Mouse (Mus musculus) adrenal gland, postnatal 14 days (tissue): ENCODE results near the gene Gatad2a. TPM values are rescaled to one million over a fixed set of nuclear protein-coding genes. Genes with fewer than 3 reads are reported as not detected.
"Not testable (repeated sequence)": the region's sequence is repeated elsewhere in the genome, so short reads cannot be mapped to it uniquely, and the experiment has no call there.

ENCODE experiments used
- DNase-seq: peaks from one replicate; pipeline ENCODE4 v3.0.0; 2021; ENCODE audit warnings: mixed read lengths
- total RNA-seq: library from RNA; stranded (reverse); gene quantifications from 2 replicates; pipeline ENCODE4 v1.2.3, GENCODE M21; 2021

Gatad2a gene
- total RNA-seq, 1 experiment from 2014 or later, result 111 TPM

DNA sequence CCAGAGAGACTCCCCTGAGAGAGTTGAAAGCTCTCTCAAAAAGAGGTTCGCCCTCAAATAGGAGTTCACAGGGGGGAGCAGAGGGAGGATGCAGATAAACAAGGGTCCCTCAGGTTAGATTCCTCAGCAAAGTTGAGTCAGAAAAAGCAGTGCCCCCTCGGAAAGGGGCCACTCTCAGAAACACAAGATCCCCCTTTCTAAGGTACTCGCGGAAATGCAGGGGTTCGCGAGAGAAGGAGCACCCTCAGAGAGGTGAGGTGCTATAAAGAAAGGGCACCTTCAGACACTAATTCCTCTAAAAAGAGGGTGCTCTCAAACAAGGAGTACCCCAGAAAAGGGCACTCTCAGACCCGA lies 785 bp downstream of the Gatad2a start:
- DNase-seq, result no peak

DNA sequence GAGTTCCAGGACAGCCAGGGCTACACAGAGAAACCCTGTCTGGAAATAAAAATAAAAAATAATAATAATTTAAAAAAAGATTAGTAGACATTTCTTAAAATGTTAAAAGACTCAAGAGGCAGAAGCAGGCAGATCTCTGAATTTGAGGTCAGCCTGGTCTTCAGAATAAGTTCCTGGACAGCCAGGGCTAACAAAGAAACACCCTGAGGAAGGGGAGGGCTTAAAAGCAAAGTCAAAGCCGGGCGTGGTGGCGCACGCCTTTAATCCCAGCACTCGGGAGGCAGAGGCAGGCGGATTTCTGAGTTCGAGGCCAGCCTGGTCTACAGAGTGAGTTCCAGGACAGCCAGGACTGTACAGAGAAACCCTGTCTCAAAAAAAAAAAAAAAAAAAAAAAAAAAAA lies 7.2 kb downstream of the Gatad2a start:
- not testable (repeated sequence) for DNase-seq

- no peak for DNase-seq
Observed at GRCm38 (mm10) chr8:69987744-69988143, 8.4 kb downstream of the Gatad2a start.

GRCm38 (mm10) chr8:69984876-69985553 lies 11.2 kb downstream of the Gatad2a start:
- DNase-seq, result no peak

DNA sequence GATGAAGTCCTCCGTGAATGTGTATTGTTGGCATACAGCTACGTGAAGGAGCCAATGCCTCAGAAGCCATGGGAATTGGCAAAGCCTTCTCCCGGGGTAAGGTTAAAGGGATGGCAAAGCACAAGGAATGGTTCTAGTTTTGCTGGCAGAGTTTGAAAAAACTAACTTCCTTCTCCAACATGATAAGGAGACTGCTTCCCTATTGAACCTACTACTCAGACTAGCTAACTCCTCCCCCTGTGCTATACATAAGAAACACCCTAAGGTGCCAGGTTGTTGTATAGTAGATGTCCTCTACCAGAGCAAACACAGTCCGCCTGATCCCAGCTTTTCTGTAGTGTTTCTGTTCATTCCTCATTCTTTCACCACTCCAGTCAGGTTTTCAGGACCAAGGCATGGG lies 17.7 kb downstream of the Gatad2a start:
- no peak for DNase-seq

GRCm38 (mm10) chr8:69974806-69975205 lies 21.4 kb downstream of the Gatad2a start:
- DNase-seq, result no peak

DNA sequence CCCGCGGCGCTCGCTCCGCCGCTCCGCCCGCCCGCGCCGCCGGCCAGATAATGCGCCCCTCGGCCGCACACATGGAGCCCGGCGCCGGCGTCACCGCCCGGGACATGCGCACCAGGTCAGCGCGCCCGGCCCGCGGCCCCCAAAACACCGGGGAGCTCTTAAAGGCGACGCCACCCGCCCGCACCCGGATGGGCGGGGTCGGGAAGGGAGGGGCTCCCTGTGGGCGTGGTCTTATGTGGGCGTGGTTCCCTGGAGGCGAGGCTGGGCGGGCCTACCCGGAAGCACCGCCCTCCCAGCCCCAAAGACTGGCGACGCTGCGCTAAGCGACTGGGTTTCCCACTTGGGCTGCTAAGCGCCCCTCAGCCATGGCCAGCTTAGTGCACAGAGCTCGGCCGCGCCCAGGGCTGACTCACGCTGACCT lies 22.0 kb downstream of the Gatad2a start:
- peak; percentile 99 for DNase-seq

- peak; percentile 70 for DNase-seq
Observed at GRCm38 (mm10) chr8:69973442-69974161, 22.6 kb downstream of the Gatad2a start.

- DNase-seq, result no peak
Observed at GRCm38 (mm10) chr8:69973063-69973441, 23.1 kb downstream of the Gatad2a start.

- no peak for DNase-seq
Observed at GRCm38 (mm10) chr8:69970880-69971279, 25.3 kb downstream of the Gatad2a start.

GRCm38 (mm10) chr8:69967291-69967933 lies 28.8 kb downstream of the Gatad2a start:
- DNase-seq, result no peak

GRCm38 (mm10) chr8:69959241-69959640 lies 36.9 kb downstream of the Gatad2a start:
- DNase-seq, result peak; percentile 54

DNA sequence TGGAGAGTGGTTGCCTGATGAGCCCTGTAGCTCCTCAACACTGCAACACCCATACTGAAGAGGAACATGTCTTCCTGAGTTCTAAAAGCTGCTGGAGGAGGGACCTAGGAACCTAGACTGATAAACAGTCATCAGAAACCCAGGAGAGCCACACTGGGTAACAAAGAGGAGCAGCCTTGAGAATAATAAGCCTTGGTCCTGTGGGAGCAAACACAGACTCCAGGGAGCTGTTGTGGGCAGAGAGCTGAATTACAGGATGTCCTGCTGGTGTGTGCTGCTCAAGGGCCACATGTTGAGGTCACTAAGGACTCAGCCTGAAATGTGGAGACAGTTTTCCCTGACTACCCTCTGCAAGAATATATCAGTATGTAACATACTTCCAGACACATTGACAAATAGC lies 38.3 kb downstream of the Gatad2a start:
- peak; percentile 43 for DNase-seq

DNA sequence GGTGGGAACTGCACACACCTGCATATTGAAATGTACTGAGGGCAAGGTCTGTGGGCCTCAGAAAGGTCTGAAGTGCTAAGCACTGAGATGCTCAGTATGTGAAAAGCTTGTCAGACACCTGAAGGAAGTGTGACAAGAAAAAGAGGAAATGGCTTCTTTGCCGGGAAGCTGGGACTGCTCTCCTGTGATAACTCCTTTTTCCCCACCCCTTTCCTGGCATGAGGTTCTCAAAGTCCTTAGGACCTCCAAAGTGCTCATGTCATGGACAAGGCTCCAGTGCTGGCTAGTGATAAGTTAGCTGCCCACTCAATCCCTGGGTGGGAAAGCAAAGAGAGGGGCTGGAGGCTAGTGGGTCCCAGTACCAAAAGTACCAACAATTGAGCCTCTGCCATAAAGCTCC lies 38.8 kb downstream of the Gatad2a start:
- DNase-seq, result no peak

DNA sequence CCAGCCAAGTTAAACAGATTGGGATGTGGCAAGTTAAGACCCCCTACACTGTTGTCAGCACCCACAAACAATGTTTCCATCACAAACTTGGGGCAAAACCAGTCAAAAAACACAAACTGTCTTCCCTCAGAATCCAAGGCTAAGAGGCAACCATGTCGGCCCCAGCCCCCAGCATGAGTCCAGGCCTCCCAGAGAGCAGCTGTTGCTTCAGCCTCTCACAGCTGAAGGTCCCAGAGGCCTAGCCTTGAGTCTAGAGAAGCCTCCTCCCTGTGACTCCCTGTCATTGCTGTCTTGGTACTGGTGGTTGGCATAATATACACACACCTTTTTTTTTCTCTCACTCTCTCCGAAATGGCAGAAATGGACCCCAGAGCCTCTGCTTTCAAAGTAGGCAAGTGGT lies 39.5 kb downstream of the Gatad2a start:
- DNase-seq, result peak; percentile 72

- no peak for DNase-seq
Observed at GRCm38 (mm10) chr8:69954642-69955041, 41.5 kb downstream of the Gatad2a start.

- no peak for DNase-seq
Observed at GRCm38 (mm10) chr8:69954213-69954612, 42.0 kb downstream of the Gatad2a start.

- DNase-seq, result no peak
Observed at GRCm38 (mm10) chr8:69950300-69950699, 45.9 kb downstream of the Gatad2a start.

- DNase-seq, result not testable (repeated sequence)
Observed at GRCm38 (mm10) chr8:69942495-69942894, 53.7 kb downstream of the Gatad2a start.

DNA sequence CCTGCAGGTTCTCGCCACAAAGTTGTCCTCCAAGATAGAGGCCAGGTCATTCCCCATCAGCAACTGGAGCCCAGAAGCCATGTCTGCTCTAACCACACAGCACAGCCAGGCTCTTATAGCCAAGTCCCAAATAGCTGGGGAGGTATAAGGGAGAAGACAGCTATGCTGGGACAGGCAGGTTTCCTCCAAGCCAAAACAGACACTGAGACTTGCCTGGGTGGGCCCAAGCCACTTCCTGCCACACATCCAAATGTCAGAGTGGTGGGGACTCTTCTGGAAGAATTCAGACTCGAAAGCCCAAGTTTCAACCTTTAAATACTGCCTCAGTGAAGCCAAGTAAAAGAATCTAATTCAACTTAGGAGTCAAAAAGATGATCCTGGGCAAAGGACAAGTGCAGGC lies 55.8 kb downstream of the Gatad2a start:
- DNase-seq, result no peak

DNA sequence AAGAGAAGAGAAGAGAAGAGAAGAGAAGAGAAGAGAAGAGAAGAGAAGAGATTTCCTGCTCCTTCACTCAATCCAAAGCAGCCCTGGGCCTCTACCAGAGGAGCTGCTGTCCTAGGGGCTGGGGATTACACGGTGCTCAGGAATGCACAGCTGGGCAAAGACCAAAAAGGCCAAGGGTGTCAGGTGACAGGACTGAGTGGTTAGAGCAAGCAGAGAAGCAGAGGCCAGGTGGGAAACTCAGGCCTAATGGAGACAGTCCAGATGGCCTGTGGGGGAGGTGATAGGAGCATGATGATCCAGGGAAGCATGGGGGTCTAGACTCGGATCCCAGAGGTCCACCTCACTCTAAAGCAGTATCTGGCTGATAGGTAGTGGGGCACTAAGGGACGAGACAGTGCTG lies 56.6 kb downstream of the Gatad2a start:
- no peak for DNase-seq

- DNase-seq, result no peak
Observed at GRCm38 (mm10) chr8:69938245-69938982, 57.8 kb downstream of the Gatad2a start.

DNA sequence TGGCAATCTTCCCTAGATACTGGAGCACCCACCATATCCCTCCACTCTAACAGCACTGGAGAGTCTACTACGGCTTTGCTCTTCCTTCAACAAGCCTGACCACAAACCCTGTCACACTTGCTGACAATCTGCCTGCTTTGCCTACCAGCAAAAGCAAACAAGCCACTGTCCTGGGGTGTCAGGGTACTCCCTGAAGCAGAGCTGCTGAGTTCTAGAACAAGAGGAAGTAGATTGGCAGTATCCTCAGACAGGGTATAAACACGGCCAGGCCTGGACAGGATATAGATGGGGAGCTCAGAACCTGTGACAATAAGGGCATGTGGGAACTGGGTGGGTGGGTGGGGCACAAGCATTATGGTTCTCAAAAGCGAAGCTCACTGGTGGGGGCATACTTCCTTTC lies 58.7 kb downstream of the Gatad2a start:
- DNase-seq, result no peak
